Mouse (Mus musculus) kidney, postnatal 25 days (tissue): ENCODE measurements around the gene Slc38a3.

Experiments
- DNase-seq, 2 experiments: peaks; one replicate each; pipeline ENCODE4 v3.0.0; 2021; ENCODE audit warnings: mixed read lengths in 2 of 2

Gene Slc38a3

DNA sequence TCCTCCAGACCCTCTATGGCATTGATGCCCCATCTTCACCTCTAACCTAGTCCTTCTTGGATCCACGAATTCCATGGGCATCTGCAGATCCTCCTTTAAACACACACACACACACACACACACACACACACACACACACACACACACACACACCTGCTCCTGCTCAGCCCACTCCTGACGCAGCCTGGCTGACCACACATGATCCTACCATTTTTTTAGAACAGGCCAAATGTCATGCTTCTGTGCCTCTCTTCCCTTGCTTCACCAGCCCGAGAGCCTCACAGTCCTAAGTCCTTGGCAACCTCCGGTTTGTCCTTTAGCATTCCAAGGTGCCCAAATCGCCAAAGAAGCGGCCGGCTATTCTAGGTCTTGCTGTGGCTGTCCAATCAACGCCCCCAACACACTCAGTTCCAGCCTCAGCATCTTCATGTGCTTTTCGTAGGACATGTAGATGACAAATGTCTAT lies at the start of gene Slc38a3:
Slc38a3 (minus strand) TSS at position 51 of the 466 bp plus-strand sequence.
- peak; percentile 30 to 71 for DNase-seq

DNA sequence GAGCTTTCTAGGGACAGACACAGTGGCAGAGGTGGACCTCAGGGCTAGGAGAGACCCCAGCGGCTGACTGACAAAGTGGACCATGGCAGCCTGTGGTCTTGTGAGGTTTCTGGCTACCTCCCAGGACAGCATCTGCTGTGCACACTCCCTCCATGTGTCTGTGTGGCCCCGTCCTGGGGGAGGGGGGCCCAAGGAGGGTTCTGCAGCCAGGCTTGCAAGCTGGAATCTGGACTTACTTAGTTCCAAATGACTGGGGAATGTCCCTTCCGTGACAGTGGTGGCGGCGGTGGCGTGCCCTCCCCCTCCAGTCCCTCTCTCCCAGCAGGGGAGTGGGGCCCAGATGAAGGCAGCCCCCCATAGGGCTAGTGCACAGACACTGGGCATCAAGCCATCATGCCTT lies 47.6 kb upstream of the Slc38a3 start:
- no peak for DNase-seq

DNA sequence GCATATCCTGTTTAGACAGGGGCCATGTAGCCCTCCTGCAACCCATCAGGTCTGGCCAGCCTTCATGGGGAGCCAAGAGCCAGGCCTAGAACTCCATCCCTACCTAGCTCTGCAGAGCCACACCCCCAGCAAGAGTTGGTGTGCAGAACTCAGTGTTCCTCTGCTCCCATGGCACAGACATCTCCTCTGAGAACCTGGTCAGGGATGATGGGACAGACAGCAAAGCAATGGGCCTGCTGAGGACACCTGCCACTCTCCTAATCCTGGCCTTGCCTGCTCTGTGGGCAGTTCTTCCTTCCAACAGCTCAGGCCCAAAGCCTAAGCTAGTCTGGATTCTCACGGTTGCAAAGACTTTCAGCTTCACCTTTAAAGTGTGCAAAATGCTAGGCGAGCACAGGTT lies 46.3 kb upstream of the Slc38a3 start:
- DNase-seq: no peak

DNA sequence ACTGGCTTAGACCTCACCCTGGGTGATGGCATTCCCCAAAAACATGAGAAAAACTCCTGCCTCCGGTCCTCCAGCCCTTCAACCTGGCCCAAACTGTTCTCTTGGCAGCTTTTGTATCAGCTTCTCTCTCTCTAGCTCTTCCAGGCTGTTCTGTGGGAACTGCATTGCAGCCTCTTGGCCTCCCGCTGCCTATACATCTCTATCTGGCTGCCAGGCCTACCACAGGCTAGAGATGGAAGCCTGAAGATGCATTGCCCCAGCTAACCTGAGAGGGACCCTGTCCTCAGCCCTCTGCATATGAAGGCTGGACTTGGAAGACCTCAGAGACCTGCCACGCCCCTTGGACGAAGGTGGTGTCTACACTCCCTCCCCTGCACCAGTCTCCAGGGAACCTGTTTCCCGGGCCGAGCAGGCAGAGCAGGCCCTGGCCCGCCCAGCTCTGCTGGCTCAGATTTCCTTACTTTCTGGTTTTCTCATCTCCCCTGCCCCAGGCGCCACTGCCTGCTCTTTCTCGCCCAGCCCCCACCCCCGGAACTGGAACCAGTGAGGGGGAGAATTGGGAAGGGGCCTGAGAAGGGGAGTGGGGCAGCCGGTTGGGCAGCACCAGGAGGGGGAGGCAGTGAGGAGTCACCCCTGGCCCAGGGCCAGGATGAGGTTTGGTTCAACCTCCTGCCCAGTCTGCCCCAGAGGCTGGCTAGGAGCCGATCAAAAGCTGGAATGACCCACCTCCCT lies 45.1 kb upstream of the Slc38a3 start:
- DNase-seq: peak; percentile 66 to 85

DNA sequence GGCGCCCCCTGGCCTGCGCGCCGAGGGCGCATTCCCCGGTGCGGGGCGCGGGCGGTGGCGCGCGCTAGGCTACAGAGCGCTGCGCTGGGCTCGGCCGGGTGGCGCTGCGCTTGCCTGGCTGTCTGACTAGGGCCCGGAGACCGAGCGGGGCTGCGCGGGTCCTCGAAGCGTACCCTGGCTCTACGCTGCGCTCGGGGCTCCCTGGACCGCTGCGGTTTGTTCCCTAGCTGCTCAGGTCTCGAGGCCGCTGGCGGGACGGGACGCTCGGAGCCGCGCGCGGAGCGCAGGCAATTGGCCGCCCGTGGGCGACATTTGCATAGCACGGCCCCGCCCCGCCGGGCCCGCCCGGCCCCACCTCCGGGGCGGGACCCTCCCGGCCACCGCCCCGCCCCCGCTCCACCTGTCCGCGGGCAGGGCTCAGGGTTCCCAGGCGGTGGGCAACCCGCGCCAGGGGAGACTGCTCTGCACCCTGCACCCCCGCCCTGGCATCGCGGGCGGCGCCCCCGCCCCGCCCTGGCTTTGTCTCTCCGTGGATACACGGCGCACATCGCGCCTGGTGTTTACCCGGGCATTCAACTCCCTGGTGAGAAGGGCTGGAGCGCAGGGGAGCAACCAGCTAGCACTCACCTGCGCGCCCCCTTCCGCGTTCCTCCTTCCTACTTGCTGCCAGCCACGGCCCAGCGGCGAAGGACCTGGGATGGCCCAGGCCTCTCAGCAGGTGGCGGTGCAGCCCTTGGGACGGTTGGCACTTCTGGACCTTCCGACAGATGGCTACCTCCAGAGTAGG lies 40.6 kb upstream of the Slc38a3 start, which contains the start of gene Sema3f:
Sema3f (minus strand) TSS at position 779 of the 787 bp plus-strand sequence.
- DNase-seq: peak; percentile 86 to 93

DNA sequence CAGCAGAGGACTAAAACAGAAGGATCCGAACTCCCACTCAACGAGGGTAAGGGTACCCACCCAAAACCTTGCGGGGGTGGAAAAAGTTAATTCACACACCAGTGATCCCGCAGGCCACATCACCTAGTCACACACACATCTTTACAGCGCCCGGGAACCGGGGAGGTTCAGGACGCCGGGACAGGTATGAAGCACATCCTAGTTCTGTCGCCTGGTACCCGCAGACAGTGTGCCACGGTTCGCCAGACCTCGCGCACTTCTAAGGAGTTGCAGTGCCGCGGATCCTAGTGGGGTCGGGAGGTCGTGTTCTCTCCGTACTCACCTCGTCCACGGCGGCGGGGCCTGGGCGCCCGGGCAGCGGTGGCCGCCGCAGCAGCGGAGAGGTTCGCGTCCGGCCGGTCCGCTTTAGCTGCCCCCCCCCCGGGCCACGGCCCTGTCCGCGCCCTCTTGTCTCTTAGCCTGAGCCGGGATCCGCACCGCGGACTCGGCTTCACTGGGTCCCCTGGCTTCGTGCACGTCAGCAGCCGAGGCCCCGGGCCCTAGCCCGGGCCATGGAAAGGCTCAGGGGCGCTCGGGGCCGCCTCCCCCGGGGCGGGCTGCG lies 39.9 kb upstream of the Slc38a3 start:
- DNase-seq: no peak

DNA sequence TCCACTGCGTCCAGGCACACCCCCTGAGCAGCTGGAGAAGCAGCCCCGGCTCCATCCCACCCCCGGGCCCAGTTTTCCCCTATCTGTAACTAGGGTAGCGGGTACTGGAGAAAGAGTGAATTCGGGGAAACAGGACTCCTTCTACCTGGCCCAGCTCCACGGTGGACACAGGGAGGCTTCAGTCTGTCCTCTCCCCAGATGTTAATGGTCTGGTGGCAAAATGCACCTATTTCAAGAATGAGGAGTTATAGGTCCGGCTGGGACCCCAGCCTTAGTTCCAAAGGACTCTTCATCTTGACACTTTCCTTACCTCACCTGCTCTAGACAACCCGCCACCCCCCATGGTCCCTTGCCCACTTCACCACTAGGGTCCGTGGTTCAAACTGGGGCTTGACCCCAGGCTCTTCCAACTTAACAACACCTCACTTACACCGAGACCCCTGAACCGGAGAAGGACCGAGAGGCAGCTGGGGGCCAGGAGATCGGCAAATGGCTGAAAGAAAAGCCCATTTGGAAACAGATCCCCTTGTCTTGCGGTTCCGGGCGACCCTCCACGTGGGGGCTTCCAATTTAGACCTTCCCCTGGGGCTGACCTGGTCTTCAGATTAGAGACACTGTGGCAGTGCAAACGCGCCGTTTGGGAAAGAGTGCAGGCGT lies 39.2 kb upstream of the Slc38a3 start:
- DNase-seq: no peak

DNA sequence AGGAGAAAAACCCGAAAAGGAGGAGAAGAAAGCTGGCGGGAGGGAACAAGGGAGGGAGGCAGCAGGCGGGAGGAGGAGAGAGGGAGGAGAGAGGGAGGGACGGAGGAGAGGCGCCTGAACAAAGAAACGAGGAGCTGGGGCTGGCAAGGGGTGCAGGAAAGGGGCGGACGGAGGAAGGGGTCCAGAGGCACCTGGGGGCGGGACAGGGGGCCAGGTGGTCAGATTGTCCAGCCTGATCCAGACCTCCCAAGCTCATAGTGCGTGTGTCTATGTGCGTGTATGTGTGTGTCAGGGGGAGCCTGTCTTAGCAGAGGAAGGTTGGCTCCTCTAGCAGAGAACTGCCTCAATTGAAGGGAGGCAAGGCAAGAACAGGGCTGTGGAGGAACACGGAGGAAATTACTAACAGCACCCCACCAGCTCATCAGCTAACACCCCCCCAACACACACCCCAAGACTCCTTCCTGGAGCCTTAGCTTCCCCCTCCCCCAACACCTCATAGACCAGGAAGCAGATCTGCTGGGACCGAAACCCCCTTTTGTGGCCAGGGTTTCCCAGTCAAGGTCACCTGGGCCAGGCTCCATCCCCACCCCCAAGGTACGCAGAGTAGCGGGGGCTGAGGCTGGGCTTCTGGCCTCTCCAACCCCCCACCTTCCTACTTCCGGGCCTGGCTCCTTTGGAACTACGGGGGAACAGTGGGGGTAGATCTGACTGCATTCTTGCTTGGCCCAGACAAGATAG lies 38.5 kb upstream of the Slc38a3 start:
- DNase-seq: no peak

DNA sequence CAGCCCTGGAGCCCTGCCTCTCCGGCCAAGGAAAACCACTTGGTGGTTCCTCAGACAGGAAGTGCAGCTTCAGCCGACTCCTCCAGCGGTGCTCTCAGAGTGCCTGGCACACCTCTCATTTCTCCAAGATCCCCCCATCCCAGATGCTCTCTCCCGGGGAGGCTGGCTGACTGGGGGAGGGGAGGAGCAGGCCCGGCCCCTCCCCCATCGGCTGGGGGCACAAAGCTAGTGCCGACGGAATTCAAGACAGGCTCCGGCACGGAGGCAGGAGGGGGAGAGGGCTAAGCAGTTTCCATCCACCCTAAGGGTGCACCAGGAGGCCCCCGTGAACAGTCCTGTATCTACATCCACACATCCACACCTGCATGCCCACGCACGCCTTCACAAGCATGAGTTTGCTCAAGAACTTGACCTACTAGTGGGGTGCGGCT lies 37.5 kb upstream of the Slc38a3 start:
- no peak for DNase-seq

DNA sequence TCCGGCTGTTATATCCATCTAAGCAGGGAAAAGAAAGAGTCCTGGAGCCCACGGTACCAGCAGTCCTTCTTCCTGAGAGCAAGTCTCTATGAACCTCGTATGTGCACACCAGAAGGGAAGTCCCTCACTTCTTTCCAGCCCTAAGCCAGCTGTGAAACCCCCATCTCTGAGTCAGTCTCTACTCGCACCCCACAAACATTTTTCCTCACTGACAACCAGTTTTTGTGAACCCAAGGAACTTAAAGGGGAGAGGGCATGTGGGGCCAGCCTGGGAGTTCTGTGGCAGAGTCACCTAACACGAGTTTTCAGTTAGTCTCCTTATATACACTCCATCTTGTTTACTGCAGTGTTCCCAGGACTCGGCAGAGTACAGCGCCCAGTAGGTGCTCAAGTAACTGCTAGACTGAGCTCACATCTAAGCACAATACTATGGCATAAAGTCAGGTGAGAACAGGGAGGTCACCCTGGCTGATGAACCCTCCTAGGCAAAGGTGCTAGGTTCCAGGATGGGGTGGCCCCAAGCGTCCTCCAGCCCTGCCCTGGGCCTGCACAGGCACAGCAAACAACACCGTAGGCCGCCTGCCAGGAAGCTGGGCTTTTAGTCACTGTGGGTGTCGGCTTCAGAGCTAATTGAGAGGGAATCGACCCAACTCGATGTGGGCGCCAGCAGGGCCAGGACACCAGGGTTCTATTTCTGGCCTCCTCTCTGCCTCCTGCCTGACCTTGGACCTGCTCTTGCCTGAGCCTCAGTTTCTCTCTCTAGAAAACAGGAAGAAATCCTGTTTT lies 34.2 kb upstream of the Slc38a3 start:
- DNase-seq: peak; percentile 47 to 61

DNA sequence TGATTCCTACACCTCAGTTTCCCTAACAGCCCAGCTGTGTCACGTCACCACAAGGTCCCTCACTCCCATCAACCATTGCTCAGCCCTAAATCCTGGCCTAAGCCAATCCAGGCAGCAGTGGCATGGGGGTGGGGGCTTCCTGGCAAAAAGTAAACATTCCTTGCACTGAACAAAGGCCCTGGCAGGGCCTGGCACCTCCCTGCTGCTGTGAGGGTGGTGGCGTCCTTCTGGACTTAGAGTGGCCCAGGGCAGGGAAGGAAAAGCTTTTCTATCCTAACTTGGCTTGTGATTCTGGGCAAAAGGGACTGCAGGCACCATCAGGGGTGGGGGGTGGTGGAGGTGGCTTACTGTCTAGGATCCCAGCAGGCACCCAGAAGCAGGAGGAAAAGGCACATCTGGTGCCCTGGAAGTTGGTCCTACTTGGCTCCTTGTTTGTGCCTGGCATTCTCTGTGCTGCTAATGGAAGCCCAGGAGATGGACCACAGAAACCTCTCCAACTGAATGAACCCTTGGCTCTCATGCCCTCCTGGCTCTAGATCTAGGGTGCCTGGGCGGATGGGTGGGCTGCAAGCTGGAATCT lies 33.4 kb upstream of the Slc38a3 start:
- DNase-seq: peak in 1 of 2 experiments; percentile 34

DNA sequence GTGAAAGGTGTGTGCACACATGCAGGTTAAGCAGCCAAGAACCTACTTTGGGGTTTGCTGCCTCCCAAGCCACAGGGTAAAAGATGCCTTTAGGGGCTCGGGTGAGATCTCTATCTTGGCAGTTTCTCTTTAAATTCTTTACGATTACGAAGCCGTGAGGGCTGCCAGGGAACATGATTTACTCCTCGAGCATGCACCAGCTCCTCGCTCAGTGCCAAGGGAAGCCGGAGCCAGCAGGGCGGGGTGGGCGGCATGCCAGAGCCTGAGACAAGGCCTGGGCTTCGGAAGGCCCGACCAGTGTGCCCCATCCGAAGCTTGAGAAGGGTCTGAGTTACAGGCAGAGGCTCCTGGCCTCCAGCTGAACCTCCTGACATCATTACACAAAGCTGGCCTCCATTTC lies 32.3 kb upstream of the Slc38a3 start:
- peak; percentile 80 to 88 for DNase-seq

DNA sequence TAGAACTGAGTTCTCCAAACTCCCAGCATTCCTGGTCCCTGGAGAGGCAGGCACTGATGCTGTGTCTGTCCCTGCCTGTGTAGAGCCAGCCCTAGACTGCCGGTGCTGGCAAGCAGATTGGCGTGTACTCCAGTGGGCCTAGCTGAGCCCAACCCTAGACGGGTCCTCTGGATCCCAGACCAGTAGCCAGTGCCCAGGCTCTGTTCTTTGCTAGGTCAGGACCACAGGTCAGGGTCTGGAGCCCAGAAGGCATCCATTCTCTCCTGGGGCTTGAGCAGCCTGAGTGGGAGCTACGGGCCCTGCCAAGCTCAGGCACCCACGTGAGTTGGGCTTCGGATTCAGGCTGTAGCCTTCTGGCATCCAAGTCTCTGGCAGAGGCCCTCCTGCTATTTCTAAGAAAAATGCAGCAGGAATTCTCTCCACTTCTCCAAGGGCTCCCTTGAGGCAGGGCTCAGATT lies 30.8 kb upstream of the Slc38a3 start:
- DNase-seq: peak in 1 of 2 experiments; percentile 48

DNA sequence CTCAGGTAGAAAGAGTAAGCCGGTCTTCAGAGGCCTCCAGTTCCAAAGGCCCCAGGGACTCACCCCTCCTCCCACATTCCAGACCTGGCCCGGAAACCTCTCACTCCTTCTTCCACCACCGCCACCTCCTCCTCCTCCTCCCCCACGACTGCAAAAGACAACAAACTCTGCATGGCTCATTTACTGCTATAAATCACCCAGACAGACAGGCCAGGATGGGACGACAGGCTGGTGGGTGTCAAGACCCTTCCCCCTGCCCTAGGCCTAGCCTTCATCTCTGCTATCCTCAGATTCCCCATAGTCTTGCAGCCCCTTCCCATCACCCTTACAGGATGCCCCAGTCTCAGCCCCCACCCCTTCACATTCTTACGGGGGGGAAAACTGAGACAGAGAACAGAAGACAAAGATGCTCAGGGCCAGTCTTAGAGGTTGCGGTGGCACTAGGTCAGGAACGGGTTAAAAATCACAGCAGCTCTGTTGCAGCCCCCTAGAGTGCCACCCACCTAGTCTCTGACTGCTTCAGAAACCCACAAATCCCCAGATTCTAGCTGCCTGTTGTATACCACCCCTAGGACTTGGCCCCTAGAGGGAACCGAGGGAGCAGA lies 30.1 kb upstream of the Slc38a3 start:
- DNase-seq: peak; percentile 46 to 60

DNA sequence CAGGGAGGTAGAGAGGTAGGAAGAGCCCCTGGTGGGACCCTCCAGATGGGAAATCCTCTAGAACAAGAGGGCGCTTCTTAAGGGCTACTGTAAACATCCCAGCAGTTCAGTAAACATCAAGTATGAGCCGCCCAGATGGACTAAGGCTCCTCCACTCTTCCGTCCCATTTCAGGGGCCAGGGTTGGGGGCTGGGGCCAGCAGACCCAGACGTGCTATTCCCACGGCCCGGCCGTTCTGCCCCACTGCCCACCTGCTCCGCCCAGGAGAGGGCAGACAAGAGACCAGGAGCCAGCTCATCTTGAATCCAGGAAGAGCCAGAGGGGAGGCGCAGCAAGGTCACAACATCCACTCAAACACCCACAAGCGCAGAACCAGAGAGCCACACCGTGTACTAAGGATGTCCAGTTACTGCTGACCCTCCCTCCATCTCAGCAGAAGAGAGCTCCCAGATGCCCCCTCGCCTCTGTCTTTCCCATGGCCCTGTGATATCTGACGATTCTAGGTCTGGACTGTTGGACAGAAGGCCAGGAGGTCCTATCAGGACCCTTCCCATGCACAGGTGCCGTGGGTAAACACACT lies 29.4 kb upstream of the Slc38a3 start:
- DNase-seq: peak; percentile 56 to 75

DNA sequence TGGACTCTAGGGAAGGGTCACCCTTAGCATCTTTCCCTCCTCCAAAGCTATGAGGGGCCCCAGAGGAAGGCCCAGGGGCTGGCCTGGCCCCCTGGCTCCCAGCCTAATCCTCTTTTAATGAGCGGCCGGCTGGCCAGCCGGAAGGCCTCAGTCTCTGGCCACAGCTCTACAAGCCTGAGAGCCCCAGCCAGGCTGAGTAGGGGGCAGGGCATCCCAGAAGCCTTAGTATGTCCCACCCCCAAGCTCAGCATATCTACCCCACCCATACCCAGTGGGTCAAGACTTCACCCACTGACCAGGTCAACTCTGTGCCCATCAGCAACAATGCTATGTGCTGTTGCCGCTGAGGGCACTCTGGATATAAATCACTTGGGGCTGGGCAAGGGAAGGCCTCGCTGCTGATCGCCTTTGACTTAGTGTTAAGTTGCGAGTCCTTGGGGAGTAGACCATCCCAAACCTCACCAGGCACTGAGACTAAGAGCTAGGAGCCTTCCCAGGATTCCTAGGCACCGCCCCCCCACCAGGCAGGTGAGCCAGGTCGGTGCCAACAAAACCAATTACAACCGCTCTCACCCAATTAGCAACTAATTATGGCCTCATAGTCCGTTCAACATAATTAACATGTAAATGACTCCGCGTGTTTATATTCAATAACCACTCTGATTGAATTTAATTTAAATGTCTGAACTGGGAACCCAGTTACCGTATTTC lies 28.6 kb upstream of the Slc38a3 start:
- peak in 1 of 2 experiments; percentile 43 for DNase-seq

DNA sequence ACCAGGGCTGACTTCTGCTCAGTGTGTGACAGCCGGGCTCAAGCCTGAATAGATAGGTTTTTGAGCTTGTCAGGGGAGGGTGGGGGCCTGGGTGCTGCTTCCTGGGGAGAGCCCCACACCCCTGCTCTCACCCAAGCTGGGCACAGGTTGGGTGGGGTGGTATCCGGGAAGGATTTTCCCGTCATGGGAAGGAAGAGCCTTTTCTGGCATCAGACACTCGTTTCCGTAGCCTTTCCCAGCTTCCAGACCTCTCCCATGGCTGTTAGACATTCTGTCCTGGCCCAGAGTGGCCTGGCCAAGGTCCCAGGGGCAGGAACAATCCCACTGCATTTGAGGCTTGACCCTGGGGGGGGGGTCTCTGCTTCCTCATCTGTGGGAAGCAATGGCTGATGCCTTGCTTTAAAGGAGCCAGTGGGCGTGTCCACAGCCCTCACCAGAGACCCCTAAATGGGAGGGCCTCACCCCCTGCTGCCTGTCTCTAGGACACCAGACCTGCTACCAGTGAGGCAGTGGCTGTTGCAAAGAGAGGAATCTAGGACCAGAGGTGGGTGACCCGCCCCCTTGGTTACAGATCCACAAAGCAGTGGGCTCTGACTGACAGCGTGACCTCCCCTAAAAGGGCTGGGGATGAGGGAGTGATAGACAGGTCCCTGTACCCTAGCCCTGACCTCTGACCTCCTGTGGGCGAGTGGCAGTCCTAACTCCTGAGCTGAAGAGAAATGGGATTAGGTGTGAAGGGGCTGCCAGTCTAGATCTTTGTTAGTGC lies 27.7 kb upstream of the Slc38a3 start:
- DNase-seq: peak; percentile 45 to 82

DNA sequence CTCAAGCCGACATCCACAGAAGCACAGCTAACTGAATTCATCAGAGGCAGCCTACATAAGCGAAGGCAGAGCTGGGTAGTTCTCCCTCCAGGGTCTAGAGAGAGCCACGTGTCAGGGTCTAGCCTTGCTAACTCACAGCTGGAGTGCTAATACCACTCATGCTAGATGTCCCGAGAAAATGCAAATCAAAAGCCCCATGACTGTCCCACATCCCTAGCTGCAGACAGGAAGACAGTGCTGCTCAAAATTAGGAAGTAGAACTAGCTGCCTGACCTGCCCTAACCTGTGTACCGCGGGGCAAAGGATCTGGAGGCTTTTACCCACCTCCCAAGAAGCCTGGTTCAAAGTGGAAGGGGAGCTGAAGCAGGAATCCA lies 26.8 kb upstream of the Slc38a3 start:
- DNase-seq: no peak
